Mouse (Mus musculus): ENCODE data around the gene Gm3194.
"Not testable (repeated sequence)": the region's sequence is repeated elsewhere in the genome, so short reads cannot be mapped to it uniquely, and the experiment has no call there.

The Gm3194 gene

DNA sequence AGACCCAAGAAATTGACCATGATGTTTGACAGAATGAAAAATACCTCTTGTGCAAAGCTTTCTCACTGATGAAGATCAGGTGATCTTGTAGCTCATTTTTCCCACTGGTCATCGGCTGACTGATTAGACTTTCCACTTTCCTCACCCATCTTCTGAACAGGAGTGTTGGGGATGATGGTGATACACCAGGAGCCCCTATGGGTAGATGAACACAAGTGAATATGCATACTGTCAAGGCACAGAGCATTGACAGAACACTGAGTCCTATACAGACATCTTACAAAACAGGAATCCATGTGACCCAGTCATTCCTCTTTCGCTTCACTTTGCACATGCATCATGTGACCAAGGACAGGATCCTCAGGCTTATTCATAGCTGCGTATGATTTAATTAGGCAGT lies at the start of gene Gm3194:
TSS of gene Gm3194 (minus strand) at position 101 of the 400 bp plus-strand sequence.
- DNase-seq (ENCODE audit: low spot score in 2 of 2), result not testable (repeated sequence)

DNA sequence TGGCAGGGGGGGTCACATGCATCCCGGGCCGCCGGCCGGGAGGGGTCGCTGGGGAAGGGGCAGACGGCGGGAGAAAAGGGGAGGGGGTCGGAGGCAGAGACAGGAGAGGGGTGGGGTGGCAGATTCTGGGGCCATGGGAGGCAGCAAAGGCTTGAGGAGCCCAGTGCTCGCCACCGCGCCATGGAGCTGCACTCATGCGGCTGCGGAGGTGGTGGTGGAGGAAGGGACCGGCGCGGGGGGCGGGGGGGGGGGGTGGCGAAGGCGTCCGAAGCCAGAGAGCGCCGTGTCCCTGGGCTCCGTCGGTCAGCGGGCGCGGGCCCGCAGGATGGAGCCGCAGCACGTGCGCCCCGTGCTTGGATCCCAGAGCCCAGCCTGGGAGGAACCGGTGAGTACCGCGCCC lies 46.1 kb upstream of the Gm3194 start, which contains the start of gene Gm3488:
TSS of gene Gm3488 (plus strand) at position 301 of the 400 bp plus-strand sequence.
- not testable (repeated sequence) for DNase-seq (ENCODE audit: low spot score in 2 of 2)

DNA sequence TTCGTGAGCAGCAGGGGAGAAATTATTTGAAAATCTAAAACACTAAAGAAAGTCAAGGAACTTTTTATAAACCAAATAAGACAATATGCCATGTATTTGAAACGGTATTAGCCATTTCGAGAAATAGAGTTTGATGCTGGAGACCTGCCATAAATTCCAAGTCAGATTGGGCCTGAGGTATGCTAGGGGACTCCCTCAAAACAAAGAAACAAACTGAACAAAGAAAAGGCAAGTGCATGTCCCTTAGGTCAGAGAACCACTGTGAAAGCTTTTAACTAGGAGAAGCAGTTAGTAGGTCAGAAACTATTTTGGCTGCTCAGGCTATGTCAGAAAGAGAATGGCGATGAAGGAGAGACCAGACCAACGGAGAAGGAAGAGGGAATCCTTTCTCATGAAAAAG lies 28.6 kb upstream of the Gm3194 start, which contains the start of gene Gm3187:
TSS of gene Gm3187 (plus strand) at position 301 of the 400 bp plus-strand sequence.
- DNase-seq (ENCODE audit: low spot score in 2 of 2), result not testable (repeated sequence)

DNA sequence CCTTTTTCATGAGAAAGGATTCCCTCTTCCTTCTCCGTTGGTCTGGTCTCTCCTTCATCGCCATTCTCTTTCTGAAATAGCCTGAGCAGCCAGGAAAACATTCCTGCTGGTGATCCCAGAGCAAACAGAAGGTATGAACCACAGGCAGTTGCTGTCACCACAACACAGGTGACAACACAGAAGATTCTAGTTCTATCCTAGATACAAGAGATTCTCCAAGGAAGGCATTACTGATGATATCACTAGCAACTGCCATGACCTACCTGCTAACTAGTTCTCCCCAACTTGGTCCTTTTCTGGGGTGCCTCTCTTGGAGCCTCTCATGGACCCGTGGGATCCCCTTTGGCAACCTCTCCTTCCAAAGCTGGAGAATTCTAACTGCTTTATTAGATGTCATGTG lies 22.5 kb upstream of the Gm3194 start, which contains the start of gene Gm8246:
TSS of gene Gm8246 (minus strand) at position 101 of the 400 bp plus-strand sequence.
- DNase-seq (ENCODE audit: low spot score in 2 of 2), result not testable (repeated sequence)

DNA sequence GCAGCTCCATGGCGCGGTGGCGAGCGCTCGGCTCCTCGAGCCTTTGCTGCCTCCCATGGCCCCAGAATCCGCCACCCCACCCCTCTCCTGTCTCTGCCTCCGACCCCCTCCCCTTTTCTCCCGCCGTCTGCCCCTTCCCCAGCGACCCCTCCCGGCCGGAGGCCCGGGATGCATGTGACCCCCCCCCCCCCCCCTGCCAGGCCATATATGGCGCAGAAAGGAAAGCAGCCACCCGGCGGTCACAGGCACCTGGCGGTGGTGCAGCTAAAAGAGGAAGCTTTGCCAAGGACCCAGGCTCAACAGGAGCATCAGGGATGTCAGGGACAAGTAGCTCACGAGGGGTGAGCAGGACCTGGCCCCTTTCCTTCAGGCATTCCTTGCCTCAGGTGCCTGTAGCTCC lies 5.2 kb upstream of the Gm3194 start:
- not testable (repeated sequence) for DNase-seq (ENCODE audit: low spot score in 2 of 2)

DNA sequence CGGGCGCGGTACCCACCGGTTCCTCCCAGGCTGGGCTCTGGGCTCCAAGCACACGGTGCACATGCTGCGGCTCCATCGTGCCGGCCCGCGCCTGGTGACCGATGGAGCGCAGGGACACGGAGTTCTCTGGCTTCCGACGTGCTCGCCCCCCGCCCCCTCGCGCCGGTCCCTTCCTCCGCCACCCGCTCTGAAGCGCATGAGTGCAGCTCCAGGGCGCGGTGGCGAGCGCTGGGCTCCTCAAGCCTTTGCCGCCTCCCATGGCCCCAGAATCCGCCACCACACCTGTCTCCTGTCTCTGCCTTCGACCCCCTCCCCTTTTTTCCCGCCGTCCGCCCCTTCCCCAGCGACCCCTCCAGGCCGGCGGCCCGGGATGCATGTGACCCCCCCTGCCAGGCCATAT lies 66.3 kb downstream of the Gm3194 start, which contains the start of gene Gm3500:
TSS of gene Gm3500 (minus strand) at position 101 of the 400 bp plus-strand sequence.
- not testable (repeated sequence) for DNase-seq (ENCODE audit: low spot score in 2 of 2)

All from urinary bladder, adult 18-20 months (tissue).